Mouse (Mus musculus): Measurements from ENCODE around the gene Olfr1215. TPM values are rescaled to one million over a fixed set of nuclear protein-coding genes. Genes with fewer than 3 reads are reported as not detected.
"Not testable (repeated sequence)": the region's sequence is repeated elsewhere in the genome, so short reads cannot be mapped to it uniquely, and the experiment has no call there.

The Olfr1215 gene
- polyA plus RNA-seq (2014; fragmentation: Nextera tagmentation; extraction: Ambion mirVana) = not detected in 2 replicates

GRCm38 (mm10) chr2:89006873-89007272, at the start of gene Olfr1215:
Gene Olfr1215 (minus strand): TSS chr2:89006973.
- Histone ChIP-seq H3K4me2 (no peak within 1 kb of the TSS), H3K4me1 (ENCODE audit: control insufficient read depth, insufficient read depth, low read length) (no peaks in the 10 kb centered on the region), H3K27ac (ENCODE audit: low read depth, low read length) (no peak within 1 kb of the TSS), H3K9ac (ENCODE audit: low read depth, low read length) (no peak within 1 kb of the TSS), H3K27me3 (ENCODE audit: control insufficient read depth, insufficient read depth, low read length) (no peaks in the 10 kb centered on the region), H3K9me3 (replicated peaks; ENCODE audit: control insufficient read depth, low read length) (no peaks in the 10 kb centered on the region), H3K36me3 (ENCODE audit: control insufficient read depth, insufficient read depth, low read length) (no peaks in the 10 kb centered on the region), H3K4me3 (ENCODE audit: low read depth, low read length) (no peak within 1 kb of the TSS)
- ATAC-seq (replicated peaks; ENCODE audit: insufficient number of reproducible peaks, low FRiP score, low TSS enrichment) = no peak
- WGBS (ENCODE audit: insufficient replicate concordance) = 73% methylated on average over 2 of the region's 2 CpGs

GRCm38 (mm10) chr2:89031965-89032364, 25.2 kb upstream of the Olfr1215 start, which contains the start of gene Olfr1217:
Gene Olfr1217 (minus strand): TSS chr2:89032065.
- no peak within 1 kb of the TSS for H3K4me3 ChIP-seq (ENCODE audit: low read depth, low read length)
- no peaks in the 10 kb centered on the region for H3K9me3 ChIP-seq (replicated peaks; ENCODE audit: control insufficient read depth, low read length)
- no peak for ATAC-seq (replicated peaks; ENCODE audit: insufficient number of reproducible peaks, low FRiP score, low TSS enrichment)
- no peaks in the 10 kb centered on the region for H3K27me3 ChIP-seq (ENCODE audit: control insufficient read depth, insufficient read depth, low read length)
- 67% methylated on average over 2 of the region's 2 CpGs for WGBS (ENCODE audit: insufficient replicate concordance)
- no peaks in the 10 kb centered on the region for H3K4me1 ChIP-seq (ENCODE audit: control insufficient read depth, insufficient read depth, low read length)
- no peak within 1 kb of the TSS for H3K27ac ChIP-seq (ENCODE audit: low read depth, low read length)
- no peak within 1 kb of the TSS for H3K9ac ChIP-seq (ENCODE audit: low read depth, low read length)
- H3K36me3 ChIP-seq (ENCODE audit: control insufficient read depth, insufficient read depth, low read length) = no peaks in the 10 kb centered on the region
- no peak within 1 kb of the TSS for H3K4me2 ChIP-seq

GRCm38 (mm10) chr2:89021436-89021835, 14.7 kb upstream of the Olfr1215 start:
- not testable (repeated sequence) for ATAC-seq (replicated peaks; ENCODE audit: insufficient number of reproducible peaks, low FRiP score, low TSS enrichment); H3K27me3 ChIP-seq (ENCODE audit: control insufficient read depth, insufficient read depth, low read length); H3K27ac ChIP-seq (ENCODE audit: low read depth, low read length); H3K4me1 ChIP-seq (ENCODE audit: control insufficient read depth, insufficient read depth, low read length); H3K9me3 ChIP-seq (replicated peaks; ENCODE audit: control insufficient read depth, low read length); H3K9ac ChIP-seq (ENCODE audit: low read depth, low read length); H3K36me3 ChIP-seq (ENCODE audit: control insufficient read depth, insufficient read depth, low read length); H3K4me2 ChIP-seq; H3K4me3 ChIP-seq (ENCODE audit: low read depth, low read length)
- WGBS (ENCODE audit: insufficient replicate concordance) = 65% methylated on average over 3 of the region's 3 CpGs

GRCm38 (mm10) chr2:89018240-89018639, 11.5 kb upstream of the Olfr1215 start, which contains the start of gene Olfr1216:
Gene Olfr1216 (minus strand): TSS chr2:89018340.
- Histone ChIP-seq H3K36me3 (ENCODE audit: control insufficient read depth, insufficient read depth, low read length) (no peaks in the 10 kb centered on the region), H3K27ac (ENCODE audit: low read depth, low read length) (no peak within 1 kb of the TSS), H3K4me3 (ENCODE audit: low read depth, low read length) (no peak within 1 kb of the TSS), H3K4me2 (no peak within 1 kb of the TSS), H3K27me3 (ENCODE audit: control insufficient read depth, insufficient read depth, low read length) (no peaks in the 10 kb centered on the region), H3K9ac (ENCODE audit: low read depth, low read length) (no peak within 1 kb of the TSS), H3K9me3 (replicated peaks; ENCODE audit: control insufficient read depth, low read length) (no peaks in the 10 kb centered on the region), H3K4me1 (ENCODE audit: control insufficient read depth, insufficient read depth, low read length) (no peaks in the 10 kb centered on the region)
- WGBS (ENCODE audit: insufficient replicate concordance) = 70% methylated on average over 1 of the region's 1 CpGs
- ATAC-seq (replicated peaks; ENCODE audit: insufficient number of reproducible peaks, low FRiP score, low TSS enrichment) = no peak

DNA sequence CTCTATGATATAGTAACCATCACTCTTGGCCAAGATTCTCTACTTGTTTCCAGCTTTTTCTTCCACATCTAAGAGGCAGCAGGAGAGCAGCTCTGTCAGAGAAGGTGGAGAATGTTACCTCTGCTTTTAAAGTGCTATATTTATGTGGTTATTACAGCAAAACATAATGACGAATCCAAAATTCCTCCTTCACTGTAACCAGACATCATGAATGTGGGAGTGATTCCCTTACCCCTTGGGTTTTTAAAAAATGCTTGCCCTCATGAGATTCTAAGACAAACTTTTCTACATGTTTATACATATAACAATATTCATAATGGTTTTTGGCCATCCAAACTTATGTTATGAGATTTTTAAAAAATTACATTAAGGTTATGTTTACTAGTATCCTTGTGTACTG, 14.2 kb downstream of the Olfr1215 start, which contains the start of gene Olfr1214:
Gene Olfr1214 (minus strand): TSS at position 101 of the 400 bp plus-strand sequence.
- Histone ChIP-seq H3K27ac (ENCODE audit: low read depth, low read length) (no peak within 1 kb of the TSS), H3K27me3 (ENCODE audit: control insufficient read depth, insufficient read depth, low read length) (no peaks in the 10 kb centered on the region), H3K9ac (ENCODE audit: low read depth, low read length) (no peak within 1 kb of the TSS), H3K4me1 (ENCODE audit: control insufficient read depth, insufficient read depth, low read length) (no peaks in the 10 kb centered on the region), H3K4me2 (no peak within 1 kb of the TSS), H3K9me3 (replicated peaks; ENCODE audit: control insufficient read depth, low read length) (no peaks in the 10 kb centered on the region), H3K36me3 (ENCODE audit: control insufficient read depth, insufficient read depth, low read length) (no peaks in the 10 kb centered on the region), H3K4me3 (ENCODE audit: low read depth, low read length) (no peak within 1 kb of the TSS)
- no peak for ATAC-seq (replicated peaks; ENCODE audit: insufficient number of reproducible peaks, low FRiP score, low TSS enrichment)
- 69% methylated on average over 1 of the region's 1 CpGs for WGBS (ENCODE audit: insufficient replicate concordance)

- H3K4me1 ChIP-seq (ENCODE audit: control insufficient read depth, insufficient read depth, low read length) = no peaks in the 10 kb centered on the region
- no peak within 1 kb of the TSS for H3K4me3 ChIP-seq (ENCODE audit: low read depth, low read length)
- H3K4me2 ChIP-seq = no peak within 1 kb of the TSS
- no peak within 1 kb of the TSS for H3K27ac ChIP-seq (ENCODE audit: low read depth, low read length)
- no peaks in the 10 kb centered on the region for H3K36me3 ChIP-seq (ENCODE audit: control insufficient read depth, insufficient read depth, low read length)
- no peaks in the 10 kb centered on the region for H3K27me3 ChIP-seq (ENCODE audit: control insufficient read depth, insufficient read depth, low read length)
- H3K9me3 ChIP-seq (replicated peaks; ENCODE audit: control insufficient read depth, low read length) = no peaks in the 10 kb centered on the region
- WGBS (ENCODE audit: insufficient replicate concordance) = 78% methylated on average over 1 of the region's 1 CpGs
- ATAC-seq (replicated peaks; ENCODE audit: insufficient number of reproducible peaks, low FRiP score, low TSS enrichment) = no peak
- H3K9ac ChIP-seq (ENCODE audit: low read depth, low read length) = no peak within 1 kb of the TSS
These were observed 26.6 kb downstream of the Olfr1215 start, which contains the start of gene Gm13762 for GRCm38 (mm10) chr2:88980181-88980580. Gene Gm13762 (minus strand): TSS chr2:88980281.

- Histone ChIP-seq H3K4me3 (ENCODE audit: low read depth, low read length) (no peak within 1 kb of the TSS), H3K27ac (ENCODE audit: low read depth, low read length) (no peak within 1 kb of the TSS), H3K4me1 (ENCODE audit: control insufficient read depth, insufficient read depth, low read length) (no peaks in the 10 kb centered on the region), H3K36me3 (ENCODE audit: control insufficient read depth, insufficient read depth, low read length) (no peaks in the 10 kb centered on the region), H3K4me2 (no peak within 1 kb of the TSS), H3K9ac (ENCODE audit: low read depth, low read length) (no peak within 1 kb of the TSS), H3K27me3 (ENCODE audit: control insufficient read depth, insufficient read depth, low read length) (no peaks in the 10 kb centered on the region), H3K9me3 (replicated peaks; ENCODE audit: control insufficient read depth, low read length) (no peaks in the 10 kb centered on the region; the same call in 1 of the 2 replicates)
- ATAC-seq (replicated peaks; ENCODE audit: insufficient number of reproducible peaks, low FRiP score, low TSS enrichment) = no peak
These were observed 53.1 kb downstream of the Olfr1215 start, which contains the start of gene Olfr1212 for GRCm38 (mm10) chr2:88953669-88954068. Gene Olfr1212 (plus strand): TSS chr2:88953969.

Other genes with a start within 250 kb of the Olfr1215 start
- not detected in 2 replicates for gene Olfr1199, start 246.5 kb downstream of the Olfr1215 start, polyA plus RNA-seq (2014; fragmentation: Nextera tagmentation; extraction: Ambion mirVana)
- gene Olfr1200, start 236.5 kb downstream of the Olfr1215 start, polyA plus RNA-seq (2014; fragmentation: Nextera tagmentation; extraction: Ambion mirVana) = not detected in 2 replicates
- gene Olfr1201, start 213.9 kb downstream of the Olfr1215 start, polyA plus RNA-seq (2014; fragmentation: Nextera tagmentation; extraction: Ambion mirVana) = not detected in 2 replicates
- not detected in 2 replicates for gene Olfr1202, start 192.5 kb downstream of the Olfr1215 start, polyA plus RNA-seq (2014; fragmentation: Nextera tagmentation; extraction: Ambion mirVana)
- gene Olfr1205, start 177.2 kb downstream of the Olfr1215 start, polyA plus RNA-seq (2014; fragmentation: Nextera tagmentation; extraction: Ambion mirVana) = not detected in 2 replicates
- not detected in 2 replicates for gene Olfr1204, start 157.7 kb downstream of the Olfr1215 start, polyA plus RNA-seq (2014; fragmentation: Nextera tagmentation; extraction: Ambion mirVana)
- gene Olfr1206, start 143.7 kb downstream of the Olfr1215 start, polyA plus RNA-seq (2014; fragmentation: Nextera tagmentation; extraction: Ambion mirVana) = not detected in 2 replicates
- not detected in 2 replicates for gene Olfr1208, start 104.7 kb downstream of the Olfr1215 start, polyA plus RNA-seq (2014; fragmentation: Nextera tagmentation; extraction: Ambion mirVana)
- not detected in 2 replicates for gene Olfr1209, start 91.8 kb downstream of the Olfr1215 start, polyA plus RNA-seq (2014; fragmentation: Nextera tagmentation; extraction: Ambion mirVana)
- gene Olfr1211, start 68.9 kb downstream of the Olfr1215 start, polyA plus RNA-seq (2014; fragmentation: Nextera tagmentation; extraction: Ambion mirVana) = not detected in 2 replicates
- gene Olfr1212, start 53.0 kb downstream of the Olfr1215 start, polyA plus RNA-seq (2014; fragmentation: Nextera tagmentation; extraction: Ambion mirVana) = not detected in 2 replicates
- gene Gm13762, start 26.7 kb downstream of the Olfr1215 start, polyA plus RNA-seq (2014; fragmentation: Nextera tagmentation; extraction: Ambion mirVana) = not detected in 2 replicates
- not detected in 2 replicates for gene Olfr1214, start 14.3 kb downstream of the Olfr1215 start, polyA plus RNA-seq (2014; fragmentation: Nextera tagmentation; extraction: Ambion mirVana)
- not detected in 2 replicates for gene Olfr1216, start 11.4 kb upstream of the Olfr1215 start, polyA plus RNA-seq (2014; fragmentation: Nextera tagmentation; extraction: Ambion mirVana)
- gene Olfr1217, start 25.1 kb upstream of the Olfr1215 start, polyA plus RNA-seq (2014; fragmentation: Nextera tagmentation; extraction: Ambion mirVana) = not detected in 2 replicates
- gene Olfr1218, start 54.2 kb upstream of the Olfr1215 start, polyA plus RNA-seq (2014; fragmentation: Nextera tagmentation; extraction: Ambion mirVana) = not detected in 2 replicates
- not detected in 2 replicates for gene Olfr1219, start 76.5 kb upstream of the Olfr1215 start, polyA plus RNA-seq (2014; fragmentation: Nextera tagmentation; extraction: Ambion mirVana)
- gene Olfr1220, start 99.9 kb upstream of the Olfr1215 start, polyA plus RNA-seq (2014; fragmentation: Nextera tagmentation; extraction: Ambion mirVana) = not detected in 2 replicates
- gene Olfr1221, start 110.3 kb upstream of the Olfr1215 start, polyA plus RNA-seq (2014; fragmentation: Nextera tagmentation; extraction: Ambion mirVana) = not detected in 2 replicates
- gene Olfr1222, start 126.1 kb upstream of the Olfr1215 start, polyA plus RNA-seq (2014; fragmentation: Nextera tagmentation; extraction: Ambion mirVana) = not detected in 2 replicates
- not detected in 2 replicates for gene Olfr1223, start 144.6 kb upstream of the Olfr1215 start, polyA plus RNA-seq (2014; fragmentation: Nextera tagmentation; extraction: Ambion mirVana)
- not detected in 2 replicates for gene Olfr1224-ps1, start 157.1 kb upstream of the Olfr1215 start, polyA plus RNA-seq (2014; fragmentation: Nextera tagmentation; extraction: Ambion mirVana)
- not detected in 2 replicates for gene Olfr1225, start 167.7 kb upstream of the Olfr1215 start, polyA plus RNA-seq (2014; fragmentation: Nextera tagmentation; extraction: Ambion mirVana)
- not detected in 2 replicates for gene Olfr1226, start 193.1 kb upstream of the Olfr1215 start, polyA plus RNA-seq (2014; fragmentation: Nextera tagmentation; extraction: Ambion mirVana)
- gene Olfr1228, start 247.1 kb upstream of the Olfr1215 start, polyA plus RNA-seq (2014; fragmentation: Nextera tagmentation; extraction: Ambion mirVana) = not detected in 2 replicates